Mouse (Mus musculus) bone marrow macrophage, adult 2 months (primary cell): ENCODE results near the gene Borcs5.

Experiments
- CTCF ChIP-seq: IDR thresholded peaks from 2 replicates; pipeline ENCODE4 v1.5.1; 2012; ENCODE audit warnings: low read depth, mild to moderate bottlenecking, low read length, moderate library complexity
- POLR2A ChIP-seq: IDR thresholded peaks from 2 replicates; pipeline ENCODE4 v1.6.1; 2012; ENCODE audit warnings: mild to moderate bottlenecking, low read depth, low read length, borderline replicate concordance

DNA sequence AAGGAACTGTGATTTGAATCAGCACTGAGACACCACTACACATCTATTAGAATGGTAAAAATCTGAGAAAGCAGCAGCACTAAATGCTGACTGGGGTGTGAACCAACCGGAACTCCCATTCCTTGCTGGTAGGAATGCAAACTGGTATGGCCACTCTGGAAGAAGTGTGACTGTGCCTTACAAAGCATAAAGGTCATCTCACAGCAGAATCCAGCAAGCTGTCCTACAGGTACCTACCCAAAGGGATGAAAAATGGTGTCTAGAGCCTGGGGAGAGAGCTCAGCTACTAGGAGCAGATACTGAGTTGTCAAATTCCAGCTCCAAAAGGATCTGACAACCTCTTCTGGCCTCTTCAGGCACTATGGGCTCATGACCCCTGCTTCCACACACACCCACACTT lies 12.7 kb upstream of the Borcs5 start:
- TF ChIP-seq CTCF (no peak), POLR2A (no peak)
